10 mouse cellular contexts compared by ENCODE assay signal in genomic region chr2:32589213-32589795, GRCm38 (mm10). TPM values are rescaled to one million over a fixed set of nuclear protein-coding genes. Genes with fewer than 3 reads are reported as not detected.
DNase-seq lines count a peak whose midpoint lies in the region; ATAC-seq lines count a peak whose summit lies in the region.
"Had no signal": no experiment of that assay in that cellular context is flagged by ENCODE, and none has a peak within 500 bp of the region (broad histone marks: within the 10 kb centered on the region; RNA-seq: fewer than 3 reads in every experiment).

No protein-coding gene starts in this region.

- H3K27ac ChIP-seq in lung, embryonic 16.5 days (ENCODE audit: low read length), result no peak overlapping the region
- H3K27ac ChIP-seq in limb, embryonic 15.5 days, result no peak overlapping the region

- H3K9me3 ChIP-seq in lung, embryonic 16.5 days (ENCODE audit: control insufficient read depth, low read length), result no peaks in the 10 kb centered on the region
- H3K9me3 ChIP-seq in limb, embryonic 15.5 days, result no peaks in the 10 kb centered on the region

- WGBS in lung, embryonic 16.5 days, result 41% methylated on average over 11 of the region's 11 CpGs
- 53% methylated on average over 11 of the region's 11 CpGs for WGBS in limb, embryonic 15.5 days

- no peaks in the 10 kb centered on the region for H3K27me3 ChIP-seq in lung, embryonic 16.5 days (ENCODE audit: control insufficient read depth, insufficient read depth, low read depth, low read length)
- no peaks in the 10 kb centered on the region for H3K27me3 ChIP-seq in limb, embryonic 15.5 days

- H3K9ac ChIP-seq in lung, embryonic 16.5 days (ENCODE audit: low read length), result 0 out of 2 replicates have a peak overlapping the region, but pooled peaks have one; percentile 17
- no peak overlapping the region for H3K9ac ChIP-seq in limb, embryonic 15.5 days
- H3K9ac ChIP-seq: lung, embryonic 14.5 days had no signal

- DNase-seq in adrenal gland, postnatal 10 days, result peak; percentile 65
- DNase-seq in adrenal gland, postnatal 4 days (ENCODE audit: low spot score in 2 of 2), result no peak
- no peak for DNase-seq in lung, postnatal 25 days (ENCODE audit: low spot score)
- DNase-seq in cerebellum, postnatal 25 days, result peak; percentile 92 to 96
- DNase-seq in testis, postnatal 10 days (ENCODE audit: low spot score), result no peak
- DNase-seq: lung, embryonic 14.5 days had no signal

- H3K36me3 ChIP-seq in lung, embryonic 16.5 days (ENCODE audit: control insufficient read depth, insufficient read depth, low read length), result peaks cover 3% of the 10 kb centered on the region
- peaks cover 7% of the 10 kb centered on the region for H3K36me3 ChIP-seq in limb, embryonic 15.5 days

- H3K4me1 ChIP-seq in lung, embryonic 16.5 days (replicated peaks; ENCODE audit: control insufficient read depth, insufficient read depth, low read length), result peaks cover 38% of the 10 kb centered on the region
- H3K4me1 ChIP-seq in limb, embryonic 15.5 days, result peaks cover 36% of the 10 kb centered on the region

- no peak overlapping the region for H3K4me3 ChIP-seq in lung, embryonic 16.5 days (ENCODE audit: low read length)
- no peak overlapping the region; the same call in 1 of the 2 replicates for H3K4me3 ChIP-seq in limb, embryonic 15.5 days
- H3K4me3 ChIP-seq: erythroblast, embryonic 14.5 days had no signal

- ATAC-seq in lung, embryonic 16.5 days (ENCODE audit: low read depth), result no peak
- no peak for ATAC-seq in limb, embryonic 15.5 days (ENCODE audit: insufficient number of reproducible peaks, low FRiP score, low TSS enrichment, low read depth)
- no peak for ATAC-seq in inflammation-experienced regulatory T-cells, adult 6 months

- H3K4me2 ChIP-seq in lung, embryonic 16.5 days (ENCODE audit: low read depth, low read length), result no peak overlapping the region
- peak overlapping the region; percentile 19; the same call in 1 of the 2 replicates for H3K4me2 ChIP-seq in limb, embryonic 15.5 days

RNA-seq across cellular contexts. Expression of gene St6galnac4, which starts 2.4 kb away (rescaled TPM):
- total RNA-seq in adrenal gland, postnatal 10 days (2021), result 10 to 100 TPM; 14.3 to 14.7 TPM
- 10 to 100 TPM; 16.4 to 19.4 TPM for total RNA-seq in adrenal gland, postnatal 4 days (2021)
- 26.0 and 28.1 TPM in 2 replicates for polyA plus RNA-seq in lung, embryonic 16.5 days (2015; fragmentation: Nextera tagmentation; extraction: Ambion mirVana)
- polyA plus RNA-seq in limb, embryonic 15.5 days (2015; fragmentation: Nextera tagmentation; extraction: Ambion mirVana), result 33.8 and 44.2 TPM in 2 replicates
- 10 to 100 TPM; 31.5 to 42.6 (median 33.5) TPM for polyA plus RNA-seq in inflammation-experienced regulatory T-cells, adult 6 months (2017; shearing (Covaris generic))

RNA-seq across cellular contexts. Expression of gene St6galnac6, which starts 10.2 kb away (rescaled TPM):
- 10 to 100 TPM; 55.2 to 64.1 TPM for total RNA-seq in adrenal gland, postnatal 10 days (2021)
- 10 to 100 TPM; 53.0 to 58.0 TPM for total RNA-seq in adrenal gland, postnatal 4 days (2021)
- 25.4 and 26.3 TPM in 2 replicates for polyA plus RNA-seq in lung, embryonic 16.5 days (2015; fragmentation: Nextera tagmentation; extraction: Ambion mirVana)
- polyA plus RNA-seq in limb, embryonic 15.5 days (2015; fragmentation: Nextera tagmentation; extraction: Ambion mirVana), result 24.7 and 27.1 TPM in 2 replicates
- polyA plus RNA-seq in inflammation-experienced regulatory T-cells, adult 6 months (2017; shearing (Covaris generic)), result 1 to 10 TPM; 3.4 to 5.1 (median 4.3) TPM

RNA-seq across cellular contexts. Expression of gene 9430097D07Rik, which starts 13.8 kb away (rescaled TPM):
- not detected for total RNA-seq in adrenal gland, postnatal 10 days (2021)
- not detected for total RNA-seq in adrenal gland, postnatal 4 days (2021)
- not detected in 2 replicates for polyA plus RNA-seq in lung, embryonic 16.5 days (2015; fragmentation: Nextera tagmentation; extraction: Ambion mirVana)
- polyA plus RNA-seq in limb, embryonic 15.5 days (2015; fragmentation: Nextera tagmentation; extraction: Ambion mirVana), result not detected in 2 replicates
- polyA plus RNA-seq in inflammation-experienced regulatory T-cells, adult 6 months (2017; shearing (Covaris generic)), result under 1 TPM in 1 of 3 experiments, not detected in 2; 0.31 TPM
- polyA plus RNA-seq: erythroblast, embryonic 14.5 days; lung, embryonic 14.5 days had no signal

RNA-seq across cellular contexts. Expression of gene Pip5kl1, which starts 14.7 kb away (rescaled TPM):
- total RNA-seq in adrenal gland, postnatal 10 days (2021), result not detected
- total RNA-seq in adrenal gland, postnatal 4 days (2021), result under 1 TPM; 0.31 to 0.73 TPM
- polyA plus RNA-seq in lung, embryonic 16.5 days (2015; fragmentation: Nextera tagmentation; extraction: Ambion mirVana), result 0.15 and 0.34 TPM in 2 replicates
- 0.12 and 0.82 TPM in 2 replicates for polyA plus RNA-seq in limb, embryonic 15.5 days (2015; fragmentation: Nextera tagmentation; extraction: Ambion mirVana)
- polyA plus RNA-seq in inflammation-experienced regulatory T-cells, adult 6 months (2017; shearing (Covaris generic)), result not detected
- polyA plus RNA-seq: erythroblast, embryonic 14.5 days had no signal

RNA-seq across cellular contexts. Expression of gene Dpm2, which starts 18.6 kb away (rescaled TPM):
- 10 to 100 TPM; 44.4 to 49.9 TPM for total RNA-seq in adrenal gland, postnatal 10 days (2021)
- 10 to 100 TPM; 61.9 to 64.5 TPM for total RNA-seq in adrenal gland, postnatal 4 days (2021)
- 106 and 109 TPM in 2 replicates for polyA plus RNA-seq in lung, embryonic 16.5 days (2015; fragmentation: Nextera tagmentation; extraction: Ambion mirVana)
- polyA plus RNA-seq in limb, embryonic 15.5 days (2015; fragmentation: Nextera tagmentation; extraction: Ambion mirVana), result 114 and 117 TPM in 2 replicates
- polyA plus RNA-seq in inflammation-experienced regulatory T-cells, adult 6 months (2017; shearing (Covaris generic)), result 100 to 1,000 TPM; 126 to 160 (median 144) TPM

Comparison
In these comparisons a context has a peak if more than half of its experiments do, and no peak if none do; other contexts are left out.
1. DNase-seq: peak in adrenal gland, postnatal 10 days (single experiment) and cerebellum, postnatal 25 days (2 of 2); none in adrenal gland, postnatal 4 days (0 of 2), lung, postnatal 25 days (single experiment) and testis, postnatal 10 days (single experiment).